Mouse (Mus musculus): ENCODE measurements around the gene Dnajb1. TPM values are rescaled to one million over a fixed set of nuclear protein-coding genes. Genes with fewer than 3 reads are reported as not detected.
"Not testable (repeated sequence)": the region's sequence is repeated elsewhere in the genome, so short reads cannot be mapped to it uniquely, and the experiment has no call there.

Gene Dnajb1
- total RNA-seq, 1 experiment from 2014 or later: 60.2 TPM

GRCm38 (mm10) chr8:83576921-83577320 is 31.1 kb upstream of the Dnajb1 start:
- ATAC-seq (replicated peaks; ENCODE audit: low read depth, poor library complexity, severe bottlenecking): no peak

- no peak for ATAC-seq (replicated peaks; ENCODE audit: low read depth, poor library complexity, severe bottlenecking)
Measured at GRCm38 (mm10) chr8:83577384-83577791, 30.6 kb upstream of the Dnajb1 start.

- ATAC-seq (replicated peaks; ENCODE audit: low read depth, poor library complexity, severe bottlenecking): no peak
Measured at GRCm38 (mm10) chr8:83578131-83579055, 29.6 kb upstream of the Dnajb1 start.

- no peak for ATAC-seq (replicated peaks; ENCODE audit: low read depth, poor library complexity, severe bottlenecking)
Measured at GRCm38 (mm10) chr8:83579676-83580075, 28.3 kb upstream of the Dnajb1 start.

GRCm38 (mm10) chr8:83580826-83581225 is 27.2 kb upstream of the Dnajb1 start:
- ATAC-seq (replicated peaks; ENCODE audit: low read depth, poor library complexity, severe bottlenecking): no peak

GRCm38 (mm10) chr8:83582226-83582625 is 25.8 kb upstream of the Dnajb1 start:
- ATAC-seq (replicated peaks; ENCODE audit: low read depth, poor library complexity, severe bottlenecking): no peak

- no peak for ATAC-seq (replicated peaks; ENCODE audit: low read depth, poor library complexity, severe bottlenecking)
Measured at GRCm38 (mm10) chr8:83583236-83583635, 24.8 kb upstream of the Dnajb1 start.

- ATAC-seq (replicated peaks; ENCODE audit: low read depth, poor library complexity, severe bottlenecking): no peak
Measured at GRCm38 (mm10) chr8:83584771-83585170, 23.2 kb upstream of the Dnajb1 start.

GRCm38 (mm10) chr8:83585333-83585732 is 22.7 kb upstream of the Dnajb1 start:
- ATAC-seq (replicated peaks; ENCODE audit: low read depth, poor library complexity, severe bottlenecking): no peak

GRCm38 (mm10) chr8:83587644-83588043 is 20.3 kb upstream of the Dnajb1 start:
- no peak for ATAC-seq (replicated peaks; ENCODE audit: low read depth, poor library complexity, severe bottlenecking)

GRCm38 (mm10) chr8:83588886-83589285 is 19.1 kb upstream of the Dnajb1 start:
- ATAC-seq (replicated peaks; ENCODE audit: low read depth, poor library complexity, severe bottlenecking): no peak

- ATAC-seq (replicated peaks; ENCODE audit: low read depth, poor library complexity, severe bottlenecking): no peak
Measured at GRCm38 (mm10) chr8:83590488-83591023, 17.4 kb upstream of the Dnajb1 start.

GRCm38 (mm10) chr8:83592682-83593081 is 15.3 kb upstream of the Dnajb1 start:
- no peak for ATAC-seq (replicated peaks; ENCODE audit: low read depth, poor library complexity, severe bottlenecking)

- ATAC-seq (replicated peaks; ENCODE audit: low read depth, poor library complexity, severe bottlenecking): peak; percentile 8; the same call in 1 of the 2 replicates
Measured at GRCm38 (mm10) chr8:83593325-83594166, 14.4 kb upstream of the Dnajb1 start.

GRCm38 (mm10) chr8:83594167-83595049 is 13.6 kb upstream of the Dnajb1 start:
- peak; percentile 96 for ATAC-seq (replicated peaks; ENCODE audit: low read depth, poor library complexity, severe bottlenecking)

GRCm38 (mm10) chr8:83595050-83595345 is 13.0 kb upstream of the Dnajb1 start:
- not testable (repeated sequence) for ATAC-seq (replicated peaks; ENCODE audit: low read depth, poor library complexity, severe bottlenecking)

GRCm38 (mm10) chr8:83596369-83596768 is 11.6 kb upstream of the Dnajb1 start:
- no peak for ATAC-seq (replicated peaks; ENCODE audit: low read depth, poor library complexity, severe bottlenecking)

GRCm38 (mm10) chr8:83598146-83598545 is 9.8 kb upstream of the Dnajb1 start:
- ATAC-seq (replicated peaks; ENCODE audit: low read depth, poor library complexity, severe bottlenecking): no peak

GRCm38 (mm10) chr8:83599814-83600213 is 8.2 kb upstream of the Dnajb1 start:
- no peak for ATAC-seq (replicated peaks; ENCODE audit: low read depth, poor library complexity, severe bottlenecking)

GRCm38 (mm10) chr8:83602650-83603029 is 5.4 kb upstream of the Dnajb1 start:
- no peak for ATAC-seq (replicated peaks; ENCODE audit: low read depth, poor library complexity, severe bottlenecking)
